Mouse (Mus musculus) frontal cortex, postnatal 10 days (tissue): ENCODE results near the gene Scamp1.

Experiments
- DNase-seq, 2 experiments: peaks; one replicate each; pipeline ENCODE4 v3.0.0; 2022; ENCODE audit warnings: low spot score in 2 of 2, mixed read lengths in 1 of 2

Gene Scamp1

GRCm38 (mm10) chr13:94224717-94225705 is 60.6 kb downstream of the Scamp1 start:
- no peak for DNase-seq

- DNase-seq, result no peak
These were observed 62.0 kb downstream of the Scamp1 start for GRCm38 (mm10) chr13:94223609-94224008.

- DNase-seq, result no peak
These were observed 72.9 kb downstream of the Scamp1 start for GRCm38 (mm10) chr13:94212716-94213115.

DNA sequence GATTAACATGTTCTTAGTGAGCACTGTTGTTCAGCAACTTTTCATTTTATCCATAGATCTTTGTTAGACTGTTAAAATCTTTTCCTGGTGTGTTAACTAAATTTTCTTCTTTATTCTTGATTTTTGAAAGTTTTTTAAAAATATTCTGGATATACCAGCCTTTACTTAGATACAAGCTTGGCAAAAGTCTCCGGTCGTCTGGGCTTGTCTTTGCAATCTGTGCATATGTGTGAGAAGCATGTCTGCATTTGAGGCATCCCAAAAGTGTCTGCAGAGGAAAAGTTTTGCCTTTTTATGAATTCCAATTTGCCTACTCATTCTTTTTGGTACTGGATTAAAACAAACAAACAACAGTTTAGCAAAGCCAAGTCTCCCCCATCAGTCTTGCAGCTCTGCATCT is 73.5 kb downstream of the Scamp1 start:
- no peak for DNase-seq

- DNase-seq, result no peak
These were observed 74.2 kb downstream of the Scamp1 start for GRCm38 (mm10) chr13:94211236-94212119.

DNA sequence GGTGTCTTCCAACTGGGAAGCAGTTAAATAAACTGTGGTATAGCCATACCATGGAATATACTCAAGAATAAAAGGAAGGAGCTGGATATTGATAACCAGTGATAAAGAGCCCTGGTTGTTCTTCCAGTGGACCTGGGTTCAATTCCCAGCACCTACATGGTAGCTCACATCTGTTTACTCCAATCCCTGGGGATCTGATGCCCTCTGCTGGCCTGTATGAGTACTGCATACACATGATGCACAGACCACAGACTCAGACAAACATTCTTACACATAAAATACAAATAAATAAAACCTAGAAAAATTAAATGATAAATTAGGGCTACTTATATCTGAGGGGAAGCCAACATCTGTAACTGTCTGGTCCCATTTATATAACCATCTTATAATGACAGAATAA is 76.8 kb downstream of the Scamp1 start:
- DNase-seq, result no peak

DNA sequence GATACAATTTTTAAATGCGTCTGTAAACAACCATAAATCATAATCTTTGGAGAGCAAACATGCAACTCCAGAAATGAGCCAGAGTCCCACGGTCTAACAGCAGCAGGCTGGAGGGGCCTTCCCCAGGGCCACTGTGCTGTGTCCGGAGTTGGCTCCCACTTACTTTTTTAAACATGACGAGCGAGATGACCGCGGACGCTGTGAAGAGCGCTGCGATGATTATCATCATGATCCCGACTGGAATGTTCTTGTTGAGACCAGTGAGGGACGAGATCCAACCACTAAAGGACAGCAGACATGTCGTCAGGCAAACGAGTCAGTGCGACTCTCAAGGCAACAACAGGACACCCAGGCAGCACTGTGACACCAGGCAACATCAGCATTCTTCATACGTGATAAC is 77.7 kb downstream of the Scamp1 start:
- no peak for DNase-seq

DNA sequence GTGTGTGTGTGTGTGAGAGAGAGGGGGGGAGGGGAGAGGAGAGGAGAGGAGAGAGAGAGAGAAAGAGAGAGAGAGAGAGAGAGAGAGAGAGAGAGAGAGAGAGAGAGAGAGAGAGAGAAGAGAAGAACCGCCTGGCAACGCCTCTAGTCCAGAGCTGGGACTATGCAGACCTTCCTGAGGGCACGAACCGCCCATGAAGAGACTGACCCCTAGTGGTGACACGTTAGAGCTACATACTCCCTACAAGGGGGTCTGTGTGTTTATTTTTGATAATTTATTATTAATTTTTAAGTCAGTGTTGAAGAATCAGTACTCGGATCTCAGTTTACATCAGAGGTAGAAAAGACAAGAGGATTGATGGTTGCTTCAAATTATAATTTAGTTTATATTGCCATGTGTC is 80.4 kb downstream of the Scamp1 start:
- DNase-seq, result no peak

- no peak for DNase-seq
These were observed 85.8 kb downstream of the Scamp1 start for GRCm38 (mm10) chr13:94199829-94200228.

DNA sequence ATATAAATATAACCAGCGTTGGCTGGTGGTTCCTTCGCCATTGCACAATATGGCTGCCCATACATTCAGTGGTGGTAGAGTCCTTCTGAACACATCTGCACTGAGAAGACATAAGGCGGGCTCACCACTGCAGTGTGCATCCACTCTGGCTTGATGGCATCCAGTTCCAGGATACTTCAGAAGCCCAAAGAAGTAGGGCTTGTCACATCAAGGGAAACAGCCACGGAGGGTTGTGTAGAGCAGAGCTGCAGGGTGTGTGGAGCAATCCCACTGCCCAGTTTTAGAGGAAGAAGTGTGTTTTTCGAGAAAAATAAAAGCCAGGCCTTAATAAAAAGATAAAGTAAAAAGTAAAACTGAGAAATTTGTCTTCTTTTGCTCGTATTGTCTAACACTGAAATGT is 87.0 kb downstream of the Scamp1 start:
- DNase-seq, result no peak

GRCm38 (mm10) chr13:94193227-94193626 is 92.4 kb downstream of the Scamp1 start:
- DNase-seq, result no peak

- DNase-seq, result no peak
These were observed 95.3 kb downstream of the Scamp1 start for GRCm38 (mm10) chr13:94190386-94190785.

GRCm38 (mm10) chr13:94188200-94189086 is 97.2 kb downstream of the Scamp1 start:
- no peak for DNase-seq

- no peak for DNase-seq
These were observed 100.0 kb downstream of the Scamp1 start for GRCm38 (mm10) chr13:94185631-94186030.

DNA sequence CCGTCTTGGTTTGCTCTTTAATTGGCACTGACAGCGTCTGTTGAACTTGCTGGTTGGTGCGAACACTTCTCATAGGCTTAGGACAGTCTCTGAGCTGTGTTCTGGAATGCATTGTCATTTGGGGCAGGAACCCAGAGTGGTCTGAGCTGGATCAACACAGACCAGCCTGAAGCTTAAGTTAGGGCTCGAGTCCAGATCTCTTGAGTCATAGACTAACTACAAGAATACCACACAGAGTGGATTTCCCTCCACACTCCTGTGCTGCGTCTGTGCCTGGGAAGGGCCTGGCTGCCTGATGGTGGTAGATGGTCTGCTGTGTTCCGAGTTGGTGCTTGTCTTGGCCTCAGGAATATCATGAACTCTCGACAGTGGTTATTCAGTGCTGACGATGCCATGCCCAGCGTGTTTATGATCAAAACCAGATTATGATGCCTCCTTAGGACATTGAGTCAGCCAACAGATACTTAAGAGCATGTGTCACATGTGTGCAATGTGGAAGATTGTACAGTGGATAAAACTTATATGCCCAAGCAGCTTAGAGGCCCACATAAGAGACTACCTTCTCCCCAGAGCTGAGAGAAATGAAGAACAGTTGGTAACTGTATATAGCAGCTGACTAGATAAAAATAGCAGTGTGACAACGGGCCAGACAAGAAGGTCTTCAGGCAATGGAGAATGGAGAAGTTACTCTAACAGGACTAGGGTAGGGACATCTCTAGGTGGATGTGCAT is 100.8 kb downstream of the Scamp1 start:
- DNase-seq, result no peak

DNA sequence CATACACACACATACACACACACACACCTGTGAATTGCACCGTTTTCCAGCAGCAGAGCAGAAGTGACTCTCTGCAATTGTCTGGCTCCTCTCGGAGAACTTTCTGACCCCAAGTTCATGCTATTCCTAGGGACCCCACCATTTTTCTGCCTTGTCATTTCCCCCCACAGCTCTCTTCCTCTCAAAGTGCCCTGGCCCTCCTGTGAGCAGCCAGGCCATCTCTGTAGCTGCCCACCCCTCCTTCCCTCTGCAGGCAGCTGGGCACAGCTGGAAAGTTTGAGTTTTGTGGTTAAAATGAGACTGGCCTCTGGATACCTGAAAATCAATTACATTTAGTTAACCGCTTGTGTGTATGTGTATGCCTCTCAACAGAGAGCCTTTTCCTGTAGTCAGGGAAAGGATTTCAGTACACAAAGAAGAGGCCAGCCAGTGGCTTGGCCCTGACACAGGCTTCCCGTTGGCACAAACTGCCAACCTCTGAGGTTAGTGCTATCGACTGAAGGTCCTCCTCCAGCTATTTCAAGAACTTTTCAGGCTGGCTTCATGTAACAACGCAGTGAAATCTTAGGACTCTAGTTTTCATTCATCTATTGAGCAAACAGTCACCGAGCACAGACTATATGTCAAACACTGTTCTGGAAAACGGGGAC is 102.2 kb downstream of the Scamp1 start:
- DNase-seq, result no peak

- no peak for DNase-seq
These were observed 103.6 kb downstream of the Scamp1 start for GRCm38 (mm10) chr13:94182026-94182425.

DNA sequence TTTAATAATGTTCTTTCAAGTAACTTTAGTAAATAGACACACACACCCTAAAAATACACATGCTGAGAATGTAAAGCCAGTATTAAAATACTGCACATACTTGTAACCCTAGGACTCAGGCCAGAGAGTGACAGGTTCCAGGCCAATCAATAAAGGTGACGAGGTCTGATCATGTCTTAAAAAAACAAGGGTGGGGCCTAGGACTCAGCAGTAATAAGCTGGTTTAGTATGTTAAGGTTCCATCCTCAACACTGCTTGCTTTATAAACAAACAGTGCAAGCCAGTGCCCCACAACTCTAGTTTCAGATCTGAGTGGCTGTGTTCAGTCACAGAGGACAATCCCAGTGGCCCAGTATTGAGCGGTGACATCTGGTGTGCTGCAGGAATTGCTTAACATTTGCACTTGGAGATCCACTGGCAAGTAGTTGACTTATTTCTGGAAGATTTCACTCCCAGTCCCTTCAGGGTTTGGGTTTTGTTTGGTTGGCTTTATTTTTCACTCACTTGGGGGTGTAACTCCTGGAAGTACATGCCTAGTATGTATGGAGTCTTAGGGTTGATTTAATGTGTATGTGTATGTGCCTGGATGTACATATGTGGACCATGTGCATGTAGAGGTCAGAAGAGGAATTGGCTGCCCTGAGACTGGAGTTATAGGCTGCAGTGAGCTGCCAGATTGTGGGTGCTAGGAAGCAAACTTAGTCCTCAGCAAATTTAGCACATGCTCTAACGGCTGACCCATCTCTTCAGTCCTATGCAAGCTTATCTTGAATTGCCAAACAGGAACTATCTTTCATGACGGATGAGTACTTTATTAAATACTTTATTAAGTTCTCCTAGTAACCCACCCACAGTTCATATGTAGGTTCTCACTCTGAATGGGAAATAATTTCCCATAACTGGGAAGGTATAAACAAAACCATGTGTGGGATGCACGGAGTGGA is 104.9 kb downstream of the Scamp1 start:
- no peak for DNase-seq

DNA sequence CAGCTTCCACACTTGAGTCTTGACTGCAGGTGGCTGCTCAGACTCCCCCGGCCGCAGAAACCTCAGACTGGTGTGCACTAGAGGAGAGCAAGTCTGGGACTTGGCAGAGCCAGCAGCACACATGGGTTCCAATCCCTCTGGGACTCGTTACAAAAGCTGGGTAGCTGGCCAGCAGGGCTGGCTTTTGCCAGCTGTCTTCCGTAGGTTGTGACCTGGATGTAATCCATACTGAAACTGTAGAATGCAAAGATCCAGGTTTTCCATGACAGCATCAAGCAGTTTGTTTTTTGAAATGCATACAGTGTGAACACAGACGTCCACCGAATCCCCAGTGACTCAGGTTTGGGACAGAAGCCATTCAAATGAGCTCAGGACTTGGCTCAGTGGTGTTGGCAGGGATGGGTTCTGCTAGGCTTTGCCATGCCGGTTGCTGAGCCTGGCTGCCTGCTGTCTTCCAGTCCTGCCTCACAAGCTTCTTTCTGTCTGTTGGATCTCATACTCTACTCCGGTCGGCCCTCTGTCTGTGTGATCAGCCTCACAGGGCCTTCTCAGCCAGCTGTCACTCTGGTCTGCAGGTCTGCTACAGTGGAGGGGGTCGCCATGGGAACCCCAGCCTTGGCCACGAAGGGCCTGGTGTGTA is 107.1 kb downstream of the Scamp1 start:
- DNase-seq, result peak; percentile 41 to 50
